Mouse (Mus musculus): Measurements from ENCODE around the gene Simc1. TPM values are rescaled to one million over a fixed set of nuclear protein-coding genes. Genes with fewer than 3 reads are reported as not detected.

Gene Simc1
- polyA plus RNA-seq, 1 experiment from 2014 or later: 19.6 TPM

DNA sequence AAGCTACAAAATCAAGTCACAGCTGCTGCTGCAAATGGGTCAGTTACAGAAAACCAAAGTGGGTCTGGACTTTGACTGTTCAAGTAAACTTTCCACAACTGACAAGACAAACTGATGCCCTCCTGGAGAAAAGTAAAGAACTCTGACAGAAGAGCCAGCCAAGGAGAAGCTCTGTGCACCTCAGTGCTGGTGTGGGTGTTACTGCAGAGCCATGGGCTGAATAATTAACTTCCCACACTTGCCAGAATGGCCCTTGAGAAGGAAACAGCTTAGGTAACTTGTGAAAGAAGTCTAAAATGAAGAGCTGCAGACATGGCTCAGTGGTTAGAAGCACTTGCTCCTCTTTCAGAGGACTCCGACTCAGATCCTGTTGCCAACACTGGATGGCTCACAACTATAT lies 54.1 kb downstream of the Simc1 start:
- Histone ChIP-seq H3K4me1 (no peaks in the 10 kb centered on the region), H3K27me3 (no peaks in the 10 kb centered on the region), H3K4me2 (replicated peaks) (no peak overlapping the region), H3K36me3 (peaks cover 96% of the 10 kb centered on the region), H3K9me3 (replicated peaks) (no peaks in the 10 kb centered on the region), H3K27ac (no peak overlapping the region), H3K9ac (no peak overlapping the region), H3K4me3 (no peak overlapping the region)
- no peak for ATAC-seq (ENCODE audit: low FRiP score)
- 92% methylated on average over 1 of the region's 1 CpGs for whole genome bisulfite sequencing

DNA sequence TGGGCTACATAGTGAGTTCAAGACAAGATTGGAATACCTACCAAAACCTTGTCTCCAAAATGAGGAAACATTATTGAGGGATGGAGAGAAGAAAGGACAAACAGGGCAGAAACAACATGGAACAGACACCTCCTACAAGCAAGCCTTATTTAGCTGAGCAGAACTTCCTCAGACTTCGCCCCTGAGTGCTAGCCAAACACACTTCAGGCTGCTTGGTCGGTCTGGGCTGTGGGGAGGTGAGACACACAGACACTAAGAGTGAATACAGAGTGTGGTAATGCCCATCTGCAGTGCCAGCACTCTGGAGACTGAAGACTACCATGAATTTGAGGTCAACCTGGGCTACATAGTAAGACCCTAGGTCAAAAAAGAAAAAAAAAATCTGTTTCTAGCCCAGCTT lies 56.1 kb downstream of the Simc1 start:
- H3K4me2 ChIP-seq (replicated peaks): no peak overlapping the region
- WGBS: 95% methylated on average over 2 of the region's 2 CpGs
- ATAC-seq (ENCODE audit: low FRiP score): no peak
- no peaks in the 10 kb centered on the region for H3K27me3 ChIP-seq
- no peak overlapping the region for H3K27ac ChIP-seq
- no peak overlapping the region for H3K9ac ChIP-seq
- H3K4me3 ChIP-seq: no peak overlapping the region
- no peaks in the 10 kb centered on the region for H3K9me3 ChIP-seq (replicated peaks)
- peaks cover 12% of the 10 kb centered on the region for H3K4me1 ChIP-seq
- peaks cover 79% of the 10 kb centered on the region for H3K36me3 ChIP-seq

DNA sequence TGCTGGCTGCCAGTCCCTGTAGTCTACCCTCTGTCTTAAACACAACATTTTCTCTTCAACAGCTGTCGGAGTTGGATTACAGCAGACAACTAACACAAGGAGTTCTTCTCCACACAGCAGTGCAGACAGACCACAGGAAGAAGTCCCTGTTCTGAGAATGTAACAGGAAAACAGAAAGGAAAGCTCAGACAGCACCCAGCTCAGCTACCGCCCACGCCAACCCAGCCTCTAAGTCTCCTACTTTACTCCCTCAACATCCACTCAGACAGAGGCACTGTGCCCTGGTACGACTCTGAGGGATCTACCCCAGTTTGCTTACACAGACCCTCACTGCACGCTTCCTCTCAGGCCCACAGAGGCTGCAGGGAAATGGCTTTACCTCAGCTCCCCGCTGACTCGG lies 57.0 kb downstream of the Simc1 start:
- peaks cover 70% of the 10 kb centered on the region for H3K36me3 ChIP-seq

DNA sequence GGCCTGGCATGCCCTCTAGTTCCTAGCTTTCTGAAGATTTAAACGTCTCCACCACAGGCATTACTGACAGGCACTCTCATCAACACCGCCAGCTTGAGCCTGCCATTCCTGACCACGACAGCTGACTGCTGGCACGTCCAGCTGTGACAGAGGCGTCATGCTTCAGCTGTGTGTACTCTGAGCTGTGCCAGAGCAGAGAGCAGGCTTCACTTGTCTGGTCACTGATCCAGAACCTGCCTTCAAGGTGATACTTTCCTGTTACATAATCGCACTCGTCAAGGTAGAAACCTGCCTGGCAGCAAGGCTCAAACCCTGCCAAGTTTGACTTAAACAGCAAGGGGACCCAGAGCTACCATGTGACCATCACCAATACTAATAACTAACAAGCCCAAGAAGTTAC lies 59.0 kb downstream of the Simc1 start:
- H3K4me1 ChIP-seq: peaks cover 16% of the 10 kb centered on the region
- no peak overlapping the region for H3K4me3 ChIP-seq
- H3K36me3 ChIP-seq: peaks cover 50% of the 10 kb centered on the region
- no peaks in the 10 kb centered on the region for H3K27me3 ChIP-seq
- no peak overlapping the region for H3K4me2 ChIP-seq (replicated peaks)
- 84% methylated on average over 7 of the region's 7 CpGs for WGBS
- ATAC-seq (ENCODE audit: low FRiP score): no peak
- H3K9ac ChIP-seq: no peak overlapping the region
- no peak overlapping the region for H3K27ac ChIP-seq
- H3K9me3 ChIP-seq (replicated peaks): no peaks in the 10 kb centered on the region

More for the DNA sequence above, 57.0 kb downstream of the Simc1 start:
- H3K9me3 ChIP-seq (replicated peaks): no peaks in the 10 kb centered on the region
- no peak overlapping the region for H3K4me3 ChIP-seq
- no peak overlapping the region for H3K9ac ChIP-seq
- peaks cover 15% of the 10 kb centered on the region for H3K4me1 ChIP-seq
- no peaks in the 10 kb centered on the region for H3K27me3 ChIP-seq
- no peak for ATAC-seq (ENCODE audit: low FRiP score)
- no peak overlapping the region for H3K27ac ChIP-seq
- no peak overlapping the region for H3K4me2 ChIP-seq (replicated peaks)
- 94% methylated on average over 7 of the region's 7 CpGs for WGBS

DNA sequence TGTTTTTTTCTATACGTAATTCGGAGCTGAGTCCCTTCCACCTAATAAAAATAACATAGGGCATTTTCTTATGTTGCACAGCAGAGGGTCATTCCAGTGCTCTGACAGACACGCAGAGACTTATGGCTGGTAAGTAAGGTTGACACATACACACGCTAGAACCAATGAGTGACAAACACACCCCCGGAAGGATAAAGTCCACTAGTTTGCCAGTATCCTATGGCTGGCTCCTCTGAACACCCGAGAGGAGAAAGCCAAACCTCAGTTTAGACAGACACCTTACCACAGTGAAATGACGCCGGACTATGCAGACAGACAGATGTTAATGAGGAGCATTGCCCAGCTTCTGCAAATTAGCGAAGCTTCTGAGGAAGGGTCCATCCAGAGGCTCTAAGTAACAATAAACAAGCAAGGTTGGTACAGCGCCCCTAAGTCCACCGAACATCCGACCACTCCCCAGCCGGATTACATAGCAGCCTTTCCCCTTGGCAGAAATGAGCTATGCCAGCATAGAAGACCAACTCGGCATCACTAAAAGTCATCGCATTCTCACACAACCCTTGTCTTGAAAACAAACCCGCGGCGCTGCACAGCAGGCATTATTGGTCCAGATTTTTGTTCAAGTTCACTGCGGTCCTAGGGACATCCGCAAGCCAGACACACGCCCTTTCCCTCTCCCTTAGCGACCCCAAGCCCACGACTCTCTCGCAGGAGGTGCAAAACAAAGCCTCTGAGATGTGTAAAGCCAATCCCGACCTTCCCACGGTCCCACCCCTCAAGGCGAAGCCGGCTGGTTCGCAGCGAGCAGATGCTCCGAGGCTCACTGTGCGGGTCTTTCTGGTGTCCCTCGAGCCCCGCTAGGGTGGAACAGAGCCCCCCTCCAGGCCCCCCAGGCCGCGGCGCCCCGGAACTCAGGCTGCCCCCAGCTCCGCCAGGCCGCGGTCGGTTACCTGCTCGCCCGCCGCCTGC lies 60.9 kb downstream of the Simc1 start:
- peak overlapping the region; percentile 90 for H3K4me2 ChIP-seq (replicated peaks)
- peaks cover 30% of the 10 kb centered on the region for H3K36me3 ChIP-seq
- H3K9ac ChIP-seq: peak overlapping the region; percentile 97
- H3K9me3 ChIP-seq (replicated peaks): no peaks in the 10 kb centered on the region
- H3K27me3 ChIP-seq: no peaks in the 10 kb centered on the region
- H3K4me1 ChIP-seq: peaks cover 16% of the 10 kb centered on the region
- WGBS: 12% methylated on average over 45 of the region's 45 CpGs
- H3K27ac ChIP-seq: peak overlapping the region; percentile 92
- H3K4me3 ChIP-seq: peak overlapping the region; percentile 98
- peak; percentile 81 for ATAC-seq (ENCODE audit: low FRiP score)

DNA sequence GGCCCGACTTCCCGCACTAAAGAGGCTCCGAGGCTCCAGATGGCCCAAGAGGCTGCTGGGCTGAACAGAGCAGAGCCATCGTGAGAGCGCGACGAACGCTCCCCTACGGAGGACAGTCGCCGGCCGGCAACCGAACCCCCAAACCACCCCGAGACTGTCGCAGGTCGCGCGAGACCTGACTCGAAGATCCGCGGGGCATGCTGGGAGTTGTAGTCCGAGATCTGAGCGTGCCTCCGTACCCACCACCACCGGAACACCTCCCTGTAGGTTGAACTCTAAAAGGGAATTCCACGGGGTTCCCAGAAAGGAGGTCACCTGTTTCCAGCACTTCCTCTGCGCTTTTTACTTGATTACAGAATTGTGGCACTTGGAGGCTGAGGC lies 61.6 kb downstream of the Simc1 start, which contains the start of gene 4833439L19Rik:
TSS of gene 4833439L19Rik (minus strand) at position 235 of the 381 bp plus-strand sequence.
- WGBS: under 1% methylated on average over 27 of the region's 27 CpGs
- peak; percentile 94 for ATAC-seq (ENCODE audit: low FRiP score)
- Histone ChIP-seq H3K27ac (peak within 1 kb of the TSS; percentile 92), H3K9me3 (replicated peaks) (no peaks in the 10 kb centered on the region), H3K4me1 (peaks cover 16% of the 10 kb centered on the region), H3K9ac (peak within 1 kb of the TSS; percentile 97), H3K36me3 (peaks cover 24% of the 10 kb centered on the region), H3K4me3 (peak within 1 kb of the TSS; percentile 98), H3K27me3 (no peaks in the 10 kb centered on the region), H3K4me2 (replicated peaks) (peak within 1 kb of the TSS; percentile 90)

DNA sequence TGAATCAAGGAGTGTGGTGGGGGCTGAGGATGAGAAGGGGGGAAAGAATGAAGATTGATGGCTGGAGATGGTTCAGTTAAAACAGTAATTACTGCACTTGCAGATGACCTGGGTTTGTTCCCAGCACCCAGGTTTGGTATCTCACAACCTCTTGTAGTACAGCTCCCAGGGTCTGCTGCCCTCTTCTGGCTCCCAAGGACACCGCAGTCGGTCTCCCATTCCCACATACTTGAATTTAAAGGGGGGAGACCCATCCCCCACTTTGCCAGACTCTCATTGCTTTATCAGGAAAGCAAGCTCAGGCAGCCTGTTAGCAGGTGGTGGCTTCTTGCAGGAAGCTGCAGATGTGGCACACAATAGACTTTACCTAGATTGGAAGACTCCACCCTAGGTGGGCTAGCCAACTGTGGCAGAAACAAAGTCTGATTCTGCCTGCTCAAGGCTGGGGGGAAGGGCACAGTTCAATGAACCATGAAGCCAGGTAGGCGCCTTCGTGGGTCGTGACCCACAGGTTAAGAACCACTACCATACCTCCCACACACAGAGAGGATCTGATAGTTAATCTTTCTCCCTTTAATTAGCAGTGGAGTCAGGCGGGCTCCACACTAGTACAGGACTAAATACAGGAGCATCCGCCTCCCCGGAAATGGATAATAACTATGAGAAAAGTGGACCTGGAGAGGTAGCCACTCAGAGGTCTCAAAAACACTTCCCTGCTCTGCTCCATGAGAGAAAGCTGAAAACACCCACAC lies 62.2 kb downstream of the Simc1 start:
- Histone ChIP-seq H3K27me3 (no peaks in the 10 kb centered on the region), H3K4me2 (replicated peaks) (peak overlapping the region; percentile 90), H3K9ac (no peak overlapping the region), H3K9me3 (replicated peaks) (no peaks in the 10 kb centered on the region), H3K36me3 (peaks cover 18% of the 10 kb centered on the region), H3K4me3 (peak overlapping the region; percentile 98), H3K27ac (peak overlapping the region; percentile 92; the same call in 1 of the 2 replicates), H3K4me1 (peaks cover 16% of the 10 kb centered on the region)
- WGBS: 49% methylated on average over 8 of the region's 8 CpGs
- peak; percentile 5; the same call in 1 of the 2 replicates for ATAC-seq (ENCODE audit: low FRiP score)

DNA sequence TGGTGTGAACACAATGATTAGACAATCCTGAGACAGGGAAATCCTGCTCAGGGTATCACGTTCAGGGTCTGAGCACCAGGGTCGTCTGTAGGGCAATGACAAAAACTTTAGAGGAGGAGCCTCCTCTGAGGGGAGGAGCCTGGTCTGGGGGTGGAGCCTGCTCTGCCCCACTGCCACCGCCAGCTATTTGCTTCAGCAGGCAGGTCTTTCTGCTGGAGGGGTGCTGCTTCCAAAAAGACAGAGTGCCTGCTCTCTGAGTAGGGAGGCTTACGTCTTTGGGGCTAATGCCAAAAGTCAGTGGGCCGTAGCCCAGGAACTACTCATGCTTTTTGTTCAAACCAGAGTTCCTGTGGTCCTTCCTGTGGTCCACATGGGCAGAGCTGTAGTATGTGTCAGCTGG lies 64.8 kb downstream of the Simc1 start:
- peaks cover 12% of the 10 kb centered on the region for H3K4me1 ChIP-seq
- H3K27ac ChIP-seq: no peak overlapping the region
- H3K4me3 ChIP-seq: no peak overlapping the region
- H3K4me2 ChIP-seq (replicated peaks): no peak overlapping the region
- no peak for ATAC-seq (ENCODE audit: low FRiP score)
- H3K36me3 ChIP-seq: no peaks in the 10 kb centered on the region
- H3K9ac ChIP-seq: no peak overlapping the region
- 37% methylated on average over 5 of the region's 5 CpGs for WGBS
- H3K9me3 ChIP-seq (replicated peaks): no peaks in the 10 kb centered on the region
- H3K27me3 ChIP-seq: peaks cover 10% of the 10 kb centered on the region

DNA sequence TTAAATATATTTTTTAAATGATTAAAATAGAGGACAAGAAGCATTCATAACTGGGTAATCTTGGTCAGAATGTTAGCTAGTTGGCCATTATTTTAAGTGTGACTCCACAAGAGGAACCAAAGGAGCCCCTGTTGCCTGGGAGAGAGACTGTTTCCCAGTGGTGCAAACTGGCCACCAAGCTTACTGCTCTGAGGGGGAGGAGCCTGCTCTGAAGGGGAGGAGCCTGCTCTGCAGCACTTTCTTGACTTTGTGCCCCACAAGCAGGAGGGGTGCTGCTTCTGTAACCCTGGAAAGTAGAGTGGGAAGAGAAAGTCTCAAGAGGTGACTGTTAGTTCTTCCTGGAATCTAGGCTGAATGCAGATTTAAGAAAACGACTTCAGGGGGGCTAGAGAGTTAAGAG lies 65.7 kb downstream of the Simc1 start:
- Histone ChIP-seq H3K9ac (no peak overlapping the region), H3K36me3 (no peaks in the 10 kb centered on the region), H3K4me3 (no peak overlapping the region), H3K9me3 (replicated peaks) (no peaks in the 10 kb centered on the region), H3K27me3 (peaks cover 15% of the 10 kb centered on the region), H3K27ac (no peak overlapping the region), H3K4me2 (replicated peaks) (no peak overlapping the region), H3K4me1 (peaks cover 7% of the 10 kb centered on the region)
- no peak for ATAC-seq (ENCODE audit: low FRiP score)
- 50% methylated on average over 1 of the region's 1 CpGs for WGBS

DNA sequence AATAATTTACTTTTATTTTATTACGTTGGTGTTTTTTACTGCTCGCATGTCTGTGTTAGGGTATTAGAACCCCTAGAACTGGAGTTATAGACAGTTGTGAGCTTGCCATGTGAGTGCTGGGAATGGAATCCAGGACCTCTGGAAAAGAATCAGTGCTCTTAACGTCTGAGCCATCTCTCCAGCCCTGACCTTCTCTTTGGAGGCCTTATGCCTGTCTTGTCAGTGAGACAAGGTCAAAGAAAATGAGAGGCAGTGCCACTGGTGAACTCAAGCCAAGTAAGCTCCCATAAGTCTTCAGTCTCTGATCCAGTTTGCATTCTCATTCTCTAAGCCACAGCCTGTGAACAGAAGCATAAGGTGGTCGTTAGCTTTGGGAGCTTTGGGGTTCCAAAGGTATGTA lies 67.2 kb downstream of the Simc1 start:
- ATAC-seq (ENCODE audit: low FRiP score): no peak
- Histone ChIP-seq H3K9ac (no peak overlapping the region), H3K27ac (no peak overlapping the region), H3K4me1 (peaks cover 8% of the 10 kb centered on the region), H3K4me3 (no peak overlapping the region), H3K9me3 (replicated peaks) (no peaks in the 10 kb centered on the region), H3K4me2 (replicated peaks) (no peak overlapping the region), H3K27me3 (peaks cover 15% of the 10 kb centered on the region), H3K36me3 (no peaks in the 10 kb centered on the region)
- 74% methylated on average over 4 of the region's 4 CpGs for WGBS

DNA sequence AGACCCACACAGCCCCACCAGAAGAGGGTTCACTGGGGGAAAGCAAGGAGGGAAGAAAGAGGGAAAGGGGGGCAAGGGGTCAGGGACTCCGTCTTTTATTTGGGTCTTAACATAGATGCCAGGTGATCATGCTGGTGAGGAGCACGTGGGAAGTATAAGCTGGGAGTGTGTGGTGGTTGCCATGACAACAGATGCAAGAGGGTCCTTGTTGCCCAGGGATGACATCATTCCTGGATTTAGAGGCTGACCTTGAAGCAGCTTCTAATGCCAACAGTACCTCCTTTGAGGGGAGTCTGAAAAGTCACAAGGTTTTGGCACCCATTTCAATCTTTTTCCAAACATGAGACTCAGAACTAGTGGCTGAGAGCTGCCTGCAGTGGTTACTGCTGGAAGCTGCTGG lies 68.1 kb downstream of the Simc1 start:
- no peak for ATAC-seq (ENCODE audit: low FRiP score)
- Histone ChIP-seq H3K27ac (no peak overlapping the region), H3K4me2 (replicated peaks) (no peak overlapping the region), H3K9ac (no peak overlapping the region), H3K27me3 (peaks cover 15% of the 10 kb centered on the region), H3K4me3 (no peak overlapping the region), H3K36me3 (no peaks in the 10 kb centered on the region), H3K9me3 (replicated peaks) (no peaks in the 10 kb centered on the region), H3K4me1 (peaks cover 15% of the 10 kb centered on the region)
- WGBS: 49% methylated on average over 2 of the region's 2 CpGs

DNA sequence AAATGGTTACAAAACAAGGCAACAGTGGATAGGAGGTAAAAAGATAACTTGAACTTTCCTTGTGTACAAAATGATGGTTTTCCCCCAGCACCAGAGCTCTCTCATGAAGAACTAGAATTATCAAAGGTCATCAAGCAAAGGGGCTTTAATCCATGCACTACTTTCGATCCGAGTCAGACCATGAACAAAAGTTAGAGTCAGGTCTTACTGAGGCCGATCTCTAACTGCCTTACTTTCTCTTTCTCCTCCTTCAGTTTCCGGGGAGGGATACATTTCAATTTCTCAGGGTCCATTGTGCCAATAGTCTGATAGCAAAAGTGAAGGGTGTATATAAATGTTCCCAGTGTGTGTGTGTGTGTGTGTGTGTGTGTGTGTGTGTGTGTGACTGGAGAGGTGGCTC lies 69.0 kb downstream of the Simc1 start:
- 85% methylated on average over 4 of the region's 4 CpGs for WGBS
- H3K36me3 ChIP-seq: peaks cover 4% of the 10 kb centered on the region; the same call in 1 of the 2 replicates
- H3K9ac ChIP-seq: no peak overlapping the region
- no peaks in the 10 kb centered on the region for H3K9me3 ChIP-seq (replicated peaks)
- no peak overlapping the region for H3K4me2 ChIP-seq (replicated peaks)
- peaks cover 15% of the 10 kb centered on the region for H3K27me3 ChIP-seq
- ATAC-seq (ENCODE audit: low FRiP score): no peak
- no peak overlapping the region for H3K27ac ChIP-seq
- H3K4me3 ChIP-seq: no peak overlapping the region
- peaks cover 20% of the 10 kb centered on the region for H3K4me1 ChIP-seq
